Mouse (Mus musculus) urinary bladder, postnatal 10 days (tissue): ENCODE data around the gene Ajuba.

Source experiments
- DNase-seq: peaks from one replicate; pipeline ENCODE4 v3.0.0; 2022; ENCODE audit warnings: low spot score

Gene Ajuba

DNA sequence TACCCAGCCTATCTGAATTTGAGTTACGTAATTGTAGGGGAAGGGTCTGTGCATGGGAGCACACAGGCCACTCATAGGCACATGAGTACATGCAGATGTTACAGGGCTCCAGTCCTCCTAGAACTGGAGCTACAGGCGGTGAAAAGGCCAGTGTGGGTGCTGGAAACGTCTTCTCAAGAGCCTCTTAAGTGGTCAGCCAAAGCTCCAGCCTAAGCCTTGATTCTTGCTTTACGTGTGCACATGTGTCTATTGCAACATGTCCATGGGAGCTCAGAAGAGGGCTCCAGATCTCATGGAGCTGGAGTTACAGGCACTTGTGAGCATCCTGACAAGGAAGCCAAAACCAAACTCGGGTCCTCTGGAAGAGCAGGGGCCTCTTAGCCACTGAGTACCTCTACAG, 32.7 kb downstream of the Ajuba start:
- DNase-seq = no peak

- no peak for DNase-seq
These were observed 36.6 kb downstream of the Ajuba start for GRCm38 (mm10) chr14:54540771-54541170.

- no peak for DNase-seq
These were observed 38.8 kb downstream of the Ajuba start for GRCm38 (mm10) chr14:54538580-54538979.

DNA sequence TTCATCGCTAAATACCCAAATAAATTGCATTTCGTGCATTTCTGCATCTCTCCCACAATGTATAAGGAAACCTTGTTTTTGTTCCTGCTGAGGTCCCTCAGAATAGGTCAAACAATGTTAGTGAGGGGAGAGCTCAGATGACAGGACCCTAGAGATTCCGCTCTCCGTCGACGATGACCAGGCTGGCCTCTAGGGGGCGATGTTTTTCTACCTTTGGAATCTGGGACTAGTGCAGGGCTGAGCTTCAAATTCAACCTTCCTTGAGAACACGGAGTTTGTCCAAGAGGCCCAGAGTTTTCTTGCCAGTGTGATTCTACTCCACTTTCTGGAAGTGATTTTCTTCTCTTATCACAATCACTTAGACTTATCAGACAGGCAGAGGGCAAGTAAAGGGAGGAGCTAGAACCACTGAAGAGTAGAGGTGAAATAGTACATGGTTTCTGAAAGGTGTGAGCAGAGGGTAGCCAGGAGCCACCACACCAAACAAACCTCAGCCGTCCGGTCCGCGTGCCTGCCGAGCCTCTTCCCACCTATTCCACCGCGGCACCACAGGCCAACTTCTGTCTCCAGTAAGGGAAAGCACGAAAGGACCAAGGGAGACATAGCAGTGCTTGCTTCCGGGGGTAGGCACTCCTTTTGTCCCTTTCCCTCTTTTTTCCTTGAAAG, 48.8 kb downstream of the Ajuba start:
- DNase-seq = peak; percentile 35

DNA sequence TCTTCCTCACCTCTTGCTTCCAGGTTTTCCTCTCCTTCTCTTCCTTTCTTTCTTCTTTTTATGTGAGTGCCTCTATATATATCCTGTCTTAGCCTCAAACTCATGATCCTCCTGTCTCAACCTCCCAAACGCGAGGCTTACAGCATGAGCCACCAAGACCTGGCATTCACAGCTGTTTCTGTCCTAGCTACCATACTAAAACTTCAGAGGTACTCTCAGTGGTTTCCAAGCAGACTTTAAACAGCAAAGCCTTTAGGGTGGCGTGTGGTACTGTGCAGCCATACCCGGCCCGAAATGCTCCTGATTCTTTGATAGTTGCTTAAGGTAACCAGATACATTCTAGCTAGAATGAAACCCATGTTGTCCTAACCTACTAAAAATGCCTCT, 49.4 kb downstream of the Ajuba start:
- DNase-seq = no peak

DNA sequence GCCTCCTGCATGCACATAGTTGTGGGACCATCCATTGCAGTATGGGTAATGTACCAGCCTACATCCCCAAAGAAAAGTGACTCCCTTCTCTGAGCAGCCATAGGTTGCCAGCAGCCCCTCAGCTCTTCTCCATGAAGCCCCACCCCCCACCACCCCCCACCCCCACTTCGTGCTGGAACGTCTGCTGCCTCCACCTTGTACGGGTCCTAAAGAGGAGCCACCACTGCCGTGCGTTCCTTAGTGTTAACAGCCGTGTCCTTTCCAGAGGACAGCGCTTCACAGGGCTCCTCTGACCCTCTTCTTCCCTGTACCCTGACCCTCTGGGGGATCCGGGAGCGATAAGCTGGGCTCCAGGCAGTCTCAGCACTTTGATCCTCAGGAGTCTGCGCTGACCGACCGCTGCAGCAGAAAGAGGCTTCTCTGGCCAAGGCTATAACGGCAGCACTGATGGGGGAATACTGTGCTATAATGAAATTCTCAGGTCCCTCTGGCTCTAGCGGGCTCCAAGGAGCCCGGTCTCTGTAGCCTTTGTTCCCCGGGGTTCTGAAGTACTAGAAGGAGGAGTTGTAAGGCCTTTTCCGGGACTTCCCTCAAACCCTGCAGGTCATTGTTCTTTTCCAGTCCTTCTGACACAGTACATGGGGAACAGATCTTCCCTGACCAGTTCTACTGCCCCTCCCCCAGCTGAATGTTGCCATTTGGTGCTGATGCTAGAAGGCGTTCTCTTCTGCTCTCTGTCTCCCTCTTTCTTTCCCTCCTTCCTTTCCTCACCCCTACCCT, 49.9 kb downstream of the Ajuba start:
- no peak for DNase-seq

DNA sequence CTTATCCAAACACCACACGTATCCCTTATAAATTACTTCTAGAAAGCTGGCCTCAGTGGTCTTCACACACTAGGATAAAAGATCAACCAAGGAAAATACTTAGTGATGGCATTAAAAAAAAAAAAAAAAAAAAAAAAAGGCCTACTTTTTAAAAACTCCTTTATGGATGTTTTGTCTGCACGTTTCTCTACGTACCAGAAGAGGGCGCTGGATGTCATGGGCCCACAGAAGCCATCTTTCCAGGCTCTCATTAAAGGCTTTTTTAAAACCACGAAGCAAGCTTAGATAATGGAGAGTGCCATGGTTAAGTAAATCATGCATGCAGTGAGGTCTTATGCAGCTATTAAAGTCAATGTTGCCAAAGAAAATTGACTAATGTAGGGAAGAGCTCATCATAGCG, 53.8 kb downstream of the Ajuba start:
- no peak for DNase-seq
